Mouse (Mus musculus): Measurements from ENCODE around the gene Slc39a11. TPM values are rescaled to one million over a fixed set of nuclear protein-coding genes. Genes with fewer than 3 reads are reported as not detected.
A peak's percentile ranks its signal among the peaks of the same experiment; 100 is the strongest.
"Not testable (repeated sequence)": the region's sequence is repeated elsewhere in the genome, so short reads cannot be mapped to it uniquely, and the experiment has no call there.

The Slc39a11 gene
- polyA plus RNA-seq, 1 experiment from 2014 or later = 31.2 TPM

GRCm38 (mm10) chr11:113666648-113667047 is 16.8 kb upstream of the Slc39a11 start:
- Histone ChIP-seq H3K4me2 (replicated peaks) (no peak overlapping the region), H3K36me3 (peaks cover 58% of the 10 kb centered on the region), H3K9ac (replicated peaks) (no peak overlapping the region), H3K27me3 (no peaks in the 10 kb centered on the region), H3K27ac (peak overlapping the region; percentile 14; the same call in 1 of the 2 replicates), H3K9me3 (no peaks in the 10 kb centered on the region), H3K4me1 (replicated peaks) (0 out of 2 replicates have a peak, but pooled peaks cover 4% of the 10 kb centered on the region), H3K4me3 (replicated peaks) (no peak overlapping the region)
- no peak for ATAC-seq
- WGBS = 73% methylated on average over 10 of the region's 10 CpGs

GRCm38 (mm10) chr11:113666205-113666604 is 16.3 kb upstream of the Slc39a11 start:
- WGBS = 90% methylated on average over 6 of the region's 6 CpGs
- no peak for ATAC-seq
- Histone ChIP-seq H3K4me1 (replicated peaks) (0 out of 2 replicates have a peak, but pooled peaks cover 4% of the 10 kb centered on the region), H3K36me3 (peaks cover 58% of the 10 kb centered on the region), H3K9ac (replicated peaks) (no peak overlapping the region), H3K9me3 (no peaks in the 10 kb centered on the region), H3K27me3 (no peaks in the 10 kb centered on the region), H3K4me2 (replicated peaks) (no peak overlapping the region), H3K27ac (no peak overlapping the region), H3K4me3 (replicated peaks) (no peak overlapping the region)

GRCm38 (mm10) chr11:113664279-113664678 is 14.4 kb upstream of the Slc39a11 start:
- ATAC-seq = no peak
- Histone ChIP-seq H3K36me3 (peaks cover 67% of the 10 kb centered on the region), H3K27ac (no peak overlapping the region), H3K4me3 (replicated peaks) (no peak overlapping the region), H3K27me3 (no peaks in the 10 kb centered on the region), H3K4me2 (replicated peaks) (no peak overlapping the region), H3K9ac (replicated peaks) (no peak overlapping the region), H3K9me3 (no peaks in the 10 kb centered on the region), H3K4me1 (replicated peaks) (0 out of 2 replicates have a peak, but pooled peaks cover 4% of the 10 kb centered on the region)
- WGBS = 68% methylated on average over 2 of the region's 2 CpGs

- no peaks in the 10 kb centered on the region for H3K27me3 ChIP-seq
- ATAC-seq = no peak
- WGBS = 93% methylated on average over 18 of the region's 18 CpGs
- no peak overlapping the region for H3K9ac ChIP-seq (replicated peaks)
- H3K27ac ChIP-seq = no peak overlapping the region
- peaks cover 76% of the 10 kb centered on the region for H3K36me3 ChIP-seq
- no peak overlapping the region for H3K4me3 ChIP-seq (replicated peaks)
- H3K4me1 ChIP-seq (replicated peaks) = 0 out of 2 replicates have a peak, but pooled peaks cover 4% of the 10 kb centered on the region
- no peaks in the 10 kb centered on the region for H3K9me3 ChIP-seq
- H3K4me2 ChIP-seq (replicated peaks) = no peak overlapping the region
Observed at GRCm38 (mm10) chr11:113661835-113662351, 12.0 kb upstream of the Slc39a11 start.

GRCm38 (mm10) chr11:113660940-113661339 is 11.1 kb upstream of the Slc39a11 start:
- H3K36me3 ChIP-seq = peaks cover 86% of the 10 kb centered on the region
- no peak for ATAC-seq
- 97% methylated on average over 11 of the region's 11 CpGs for WGBS

GRCm38 (mm10) chr11:113660213-113660612 is 10.3 kb upstream of the Slc39a11 start:
- not testable (repeated sequence) for H3K27ac ChIP-seq; H3K27me3 ChIP-seq; H3K9ac ChIP-seq (replicated peaks); ATAC-seq; H3K9me3 ChIP-seq; H3K4me1 ChIP-seq (replicated peaks); H3K4me2 ChIP-seq (replicated peaks); H3K4me3 ChIP-seq (replicated peaks)
- WGBS = 97% methylated on average over 3 of the region's 3 CpGs
- H3K36me3 ChIP-seq = peaks cover 93% of the 10 kb centered on the region

More at GRCm38 (mm10) chr11:113660940-113661339, 11.1 kb upstream of the Slc39a11 start:
- H3K9me3 ChIP-seq = no peaks in the 10 kb centered on the region
- no peak overlapping the region for H3K27ac ChIP-seq
- H3K27me3 ChIP-seq = no peaks in the 10 kb centered on the region
- H3K4me2 ChIP-seq (replicated peaks) = no peak overlapping the region
- no peak overlapping the region for H3K4me3 ChIP-seq (replicated peaks)
- H3K4me1 ChIP-seq (replicated peaks) = 0 out of 2 replicates have a peak, but pooled peaks cover 4% of the 10 kb centered on the region
- H3K9ac ChIP-seq (replicated peaks) = no peak overlapping the region

GRCm38 (mm10) chr11:113658763-113659162 is 8.9 kb upstream of the Slc39a11 start:
- Histone ChIP-seq H3K27ac (no peak overlapping the region), H3K4me2 (replicated peaks) (no peak overlapping the region), H3K4me3 (replicated peaks) (no peak overlapping the region), H3K9me3 (no peaks in the 10 kb centered on the region), H3K4me1 (replicated peaks) (no peaks in the 10 kb centered on the region), H3K9ac (replicated peaks) (no peak overlapping the region), H3K27me3 (no peaks in the 10 kb centered on the region), H3K36me3 (peaks cover 99% of the 10 kb centered on the region)
- 97% methylated on average over 4 of the region's 4 CpGs for WGBS
- no peak for ATAC-seq

GRCm38 (mm10) chr11:113658319-113658718 is 8.4 kb upstream of the Slc39a11 start:
- Histone ChIP-seq H3K36me3 (peaks cover 99% of the 10 kb centered on the region), H3K4me1 (replicated peaks) (no peaks in the 10 kb centered on the region), H3K4me3 (replicated peaks) (no peak overlapping the region), H3K27me3 (no peaks in the 10 kb centered on the region), H3K9me3 (no peaks in the 10 kb centered on the region), H3K4me2 (replicated peaks) (no peak overlapping the region), H3K27ac (no peak overlapping the region), H3K9ac (replicated peaks) (no peak overlapping the region)
- ATAC-seq = no peak
- 89% methylated on average over 8 of the region's 8 CpGs for WGBS

GRCm38 (mm10) chr11:113657221-113657620 is 7.3 kb upstream of the Slc39a11 start:
- no peak for ATAC-seq
- 88% methylated on average over 4 of the region's 4 CpGs for WGBS
- H3K27ac ChIP-seq = no peak overlapping the region

GRCm38 (mm10) chr11:113656511-113656932 is 6.6 kb upstream of the Slc39a11 start:
- 91% methylated on average over 8 of the region's 8 CpGs for WGBS
- Histone ChIP-seq H3K9ac (replicated peaks) (no peak overlapping the region), H3K9me3 (no peaks in the 10 kb centered on the region), H3K36me3 (peaks cover 100% of the 10 kb centered on the region), H3K27ac (no peak overlapping the region), H3K4me2 (replicated peaks) (no peak overlapping the region), H3K4me1 (replicated peaks) (peaks cover 5% of the 10 kb centered on the region), H3K4me3 (replicated peaks) (no peak overlapping the region), H3K27me3 (no peaks in the 10 kb centered on the region)
- no peak for ATAC-seq

More at GRCm38 (mm10) chr11:113657221-113657620, 7.3 kb upstream of the Slc39a11 start:
- no peaks in the 10 kb centered on the region for H3K27me3 ChIP-seq
- H3K4me2 ChIP-seq (replicated peaks) = no peak overlapping the region
- H3K4me1 ChIP-seq (replicated peaks) = no peaks in the 10 kb centered on the region
- H3K9me3 ChIP-seq = no peaks in the 10 kb centered on the region
- no peak overlapping the region for H3K4me3 ChIP-seq (replicated peaks)
- H3K9ac ChIP-seq (replicated peaks) = no peak overlapping the region
- peaks cover 100% of the 10 kb centered on the region for H3K36me3 ChIP-seq

GRCm38 (mm10) chr11:113654561-113655270 is 4.8 kb upstream of the Slc39a11 start:
- H3K9me3 ChIP-seq = no peaks in the 10 kb centered on the region
- H3K4me3 ChIP-seq (replicated peaks) = no peak overlapping the region
- H3K27me3 ChIP-seq = no peaks in the 10 kb centered on the region
- WGBS = 90% methylated on average over 18 of the region's 18 CpGs
- peaks cover 19% of the 10 kb centered on the region for H3K4me1 ChIP-seq (replicated peaks)
- ATAC-seq = no peak
- no peak overlapping the region for H3K4me2 ChIP-seq (replicated peaks)
- H3K27ac ChIP-seq = no peak overlapping the region
- H3K36me3 ChIP-seq = peaks cover 82% of the 10 kb centered on the region
- no peak overlapping the region for H3K9ac ChIP-seq (replicated peaks)

- 96% methylated on average over 15 of the region's 15 CpGs for WGBS
- Histone ChIP-seq H3K4me3 (replicated peaks) (no peak overlapping the region), H3K9me3 (no peaks in the 10 kb centered on the region), H3K9ac (replicated peaks) (no peak overlapping the region), H3K36me3 (peaks cover 76% of the 10 kb centered on the region), H3K27me3 (no peaks in the 10 kb centered on the region), H3K4me1 (replicated peaks) (peaks cover 19% of the 10 kb centered on the region), H3K4me2 (replicated peaks) (no peak overlapping the region), H3K27ac (no peak overlapping the region)
- ATAC-seq = no peak
Observed at GRCm38 (mm10) chr11:113654105-113654504, 4.2 kb upstream of the Slc39a11 start.

Data from midbrain, embryonic 13.5 days (tissue).